Mouse (Mus musculus) T-helper 2 cell (primary cell): ENCODE results near the gene Zfp57.

Experiments
- in situ Hi-C: fragments of 300-600 bp; cut with MboI, MseI; formaldehyde crosslinking; loops from one replicate; pipeline ENCODE4 v1.15.1; 2025; ENCODE audit warnings: high pct_unique_total_duplicates

Zfp57 gene

DNA sequence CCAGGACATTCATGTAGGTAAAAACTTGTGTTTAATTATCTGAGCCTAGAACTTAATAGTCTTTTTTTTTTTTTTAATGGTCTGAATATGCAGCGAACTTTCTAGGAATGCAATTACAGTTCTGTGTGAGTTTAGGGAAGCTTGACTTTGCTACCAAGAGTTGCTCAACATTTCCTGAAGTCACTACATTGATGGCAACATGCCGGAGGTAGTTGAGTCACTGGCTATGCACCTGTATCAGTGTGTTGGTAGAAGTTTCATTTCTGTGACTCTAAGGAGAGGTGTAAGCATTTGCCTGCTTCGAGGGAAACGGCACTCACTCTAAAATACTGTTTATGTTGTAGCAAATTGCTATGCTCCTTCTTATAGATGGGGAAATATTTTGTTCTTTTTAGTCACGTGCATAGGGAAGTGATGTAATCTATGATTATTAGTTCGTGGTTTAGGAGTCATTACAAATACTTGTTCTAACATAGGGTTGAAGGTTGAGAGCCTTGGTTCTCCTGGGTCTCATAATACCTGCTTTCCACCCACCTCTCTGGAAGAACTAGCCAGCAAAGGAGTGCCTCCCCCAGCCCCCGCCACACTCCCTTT lies 43.8 kb downstream of the Zfp57 start:
- in situ Hi-C loops: no loop called here

DNA sequence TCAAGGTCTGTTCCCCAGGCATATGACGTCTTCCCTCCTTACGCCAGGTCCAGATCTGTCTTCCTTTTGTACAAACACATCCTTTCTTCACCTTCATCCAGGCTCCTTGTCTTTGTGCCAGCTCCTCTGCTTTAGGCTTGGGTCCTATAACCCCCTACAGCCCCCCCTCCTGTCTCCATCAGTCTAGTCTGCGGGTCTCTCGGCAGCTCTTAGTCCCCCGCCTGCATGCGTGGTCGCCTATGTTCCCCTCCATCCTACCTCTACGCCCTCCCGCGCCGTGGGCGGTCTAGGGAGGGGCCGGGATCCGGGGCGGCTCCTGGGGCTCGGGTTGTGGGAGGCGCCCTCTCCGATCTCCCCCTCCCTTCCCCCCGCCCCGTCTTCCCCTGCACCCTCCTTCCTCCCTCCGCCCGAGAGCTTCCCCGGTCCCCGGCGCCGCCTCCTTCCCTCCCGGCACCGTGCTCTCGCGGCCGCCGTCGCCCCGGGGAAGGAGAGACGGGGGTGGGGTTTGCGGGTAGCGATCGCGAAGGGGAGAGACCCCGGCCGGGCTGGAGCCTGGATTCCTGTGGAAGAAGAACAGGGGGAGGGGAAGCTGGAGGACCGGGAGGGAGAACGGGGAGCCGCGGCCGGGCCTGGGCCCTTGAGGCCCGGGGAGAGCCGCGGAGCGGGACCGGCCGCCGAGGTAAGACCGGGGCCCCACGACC lies 44.8 kb downstream of the Zfp57 start, which contains the start of gene Gabbr1:
Gene Gabbr1, plus strand, starts transcription at position 356 of the 701 bp plus-strand sequence.
- in situ Hi-C loops: no loop called here

DNA sequence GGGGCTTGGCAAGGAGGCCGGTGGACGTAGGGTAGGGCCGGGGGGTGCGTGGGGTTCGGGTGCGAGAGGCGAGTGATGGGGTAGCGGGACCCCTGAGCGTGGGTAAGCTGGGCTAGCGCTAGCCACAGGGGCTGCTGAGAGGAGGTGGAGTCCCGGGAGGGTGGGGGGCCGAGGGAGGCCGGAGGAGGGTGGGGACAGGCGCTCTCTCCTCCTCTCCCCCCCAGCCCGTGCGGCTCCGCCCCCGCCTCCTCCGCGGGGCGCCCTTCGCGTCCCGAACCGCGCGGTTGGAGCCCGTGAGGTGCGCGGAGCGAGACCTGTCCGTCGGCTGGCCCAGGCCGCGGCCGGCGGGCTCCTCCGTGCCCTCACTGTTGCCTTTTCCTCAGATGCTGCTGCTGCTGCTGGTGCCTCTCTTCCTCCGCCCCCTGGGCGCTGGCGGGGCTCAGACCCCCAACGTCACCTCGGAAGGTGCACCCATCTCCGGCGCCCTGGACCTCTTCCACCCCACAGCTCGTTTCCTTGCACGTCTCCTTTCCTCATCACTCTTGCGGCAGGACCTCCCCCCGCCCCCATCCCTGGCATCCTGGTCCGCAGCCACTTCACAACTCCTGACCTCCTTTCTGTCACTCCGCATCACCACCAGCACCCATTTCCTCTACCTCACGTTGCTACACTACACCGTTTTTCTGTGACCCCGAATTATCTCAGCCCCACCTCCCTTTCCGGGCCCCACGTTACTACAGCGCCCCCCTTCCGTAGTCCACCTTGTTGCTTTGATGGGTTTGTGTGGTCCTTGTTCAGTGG lies 45.5 kb downstream of the Zfp57 start:
- in situ Hi-C loops: no loop called here

DNA sequence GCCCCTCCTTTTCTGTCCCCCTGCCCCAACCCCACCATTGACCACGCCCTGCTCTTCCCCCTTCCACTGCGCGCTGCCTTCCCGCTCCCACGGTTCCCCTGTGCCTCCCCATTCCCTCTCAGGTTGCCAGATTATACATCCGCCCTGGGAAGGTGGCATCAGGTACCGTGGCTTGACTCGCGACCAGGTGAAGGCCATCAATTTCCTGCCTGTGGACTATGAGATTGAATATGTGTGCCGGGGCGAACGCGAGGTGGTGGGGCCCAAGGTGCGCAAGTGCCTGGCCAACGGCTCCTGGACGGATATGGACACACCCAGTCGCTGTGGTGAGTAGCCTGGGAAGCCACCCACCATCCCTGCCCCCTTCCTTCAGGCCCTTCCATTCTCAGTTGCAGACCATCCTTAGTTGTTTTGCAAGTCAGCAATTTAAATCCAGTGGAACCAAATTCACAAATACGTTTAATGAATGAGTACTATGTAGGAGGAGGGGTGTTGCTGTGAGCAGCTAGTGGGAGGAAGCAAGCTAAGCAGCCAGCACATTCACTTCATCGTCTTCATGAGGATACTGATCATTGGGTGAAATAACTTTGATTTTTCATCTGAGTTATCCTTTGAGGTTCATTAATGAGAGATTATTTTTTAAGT lies 46.5 kb downstream of the Zfp57 start:
- in situ Hi-C loops: no loop called here

DNA sequence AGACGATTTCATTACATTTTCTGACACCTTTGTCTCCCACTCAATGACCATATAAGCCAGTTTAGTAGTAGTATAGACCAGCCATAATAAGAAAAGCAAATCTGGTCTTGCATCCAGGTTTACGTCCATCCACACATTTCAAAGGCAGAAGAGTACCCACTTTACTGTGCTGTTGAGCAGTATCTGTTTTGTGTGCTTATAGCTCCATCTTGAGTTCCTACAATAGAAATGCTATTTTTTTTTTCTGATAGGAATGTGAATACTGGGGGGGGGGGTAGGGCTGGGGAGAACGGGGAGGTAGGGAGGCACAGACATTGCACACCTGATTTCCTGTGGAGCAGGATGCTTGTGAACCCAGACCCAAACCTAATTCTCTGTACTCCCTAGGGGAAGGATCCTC lies 47.0 kb downstream of the Zfp57 start:
- in situ Hi-C loops: no loop called here

DNA sequence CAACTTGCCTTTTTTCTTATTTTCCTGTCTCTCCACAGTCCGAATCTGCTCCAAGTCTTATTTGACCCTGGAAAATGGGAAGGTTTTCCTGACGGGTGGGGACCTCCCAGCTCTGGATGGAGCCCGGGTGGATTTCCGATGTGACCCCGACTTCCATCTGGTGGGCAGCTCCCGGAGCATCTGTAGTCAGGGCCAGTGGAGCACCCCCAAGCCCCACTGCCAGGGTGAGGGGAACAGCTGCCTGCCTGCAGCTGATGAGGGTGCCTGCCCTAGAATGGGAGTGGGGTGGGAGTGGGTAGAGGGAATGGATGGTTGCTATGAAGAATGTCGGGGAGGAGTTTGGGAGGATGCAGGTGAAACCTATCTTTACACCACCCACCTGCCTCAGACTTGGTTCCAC lies 47.4 kb downstream of the Zfp57 start:
- in situ Hi-C loops: no loop called here

DNA sequence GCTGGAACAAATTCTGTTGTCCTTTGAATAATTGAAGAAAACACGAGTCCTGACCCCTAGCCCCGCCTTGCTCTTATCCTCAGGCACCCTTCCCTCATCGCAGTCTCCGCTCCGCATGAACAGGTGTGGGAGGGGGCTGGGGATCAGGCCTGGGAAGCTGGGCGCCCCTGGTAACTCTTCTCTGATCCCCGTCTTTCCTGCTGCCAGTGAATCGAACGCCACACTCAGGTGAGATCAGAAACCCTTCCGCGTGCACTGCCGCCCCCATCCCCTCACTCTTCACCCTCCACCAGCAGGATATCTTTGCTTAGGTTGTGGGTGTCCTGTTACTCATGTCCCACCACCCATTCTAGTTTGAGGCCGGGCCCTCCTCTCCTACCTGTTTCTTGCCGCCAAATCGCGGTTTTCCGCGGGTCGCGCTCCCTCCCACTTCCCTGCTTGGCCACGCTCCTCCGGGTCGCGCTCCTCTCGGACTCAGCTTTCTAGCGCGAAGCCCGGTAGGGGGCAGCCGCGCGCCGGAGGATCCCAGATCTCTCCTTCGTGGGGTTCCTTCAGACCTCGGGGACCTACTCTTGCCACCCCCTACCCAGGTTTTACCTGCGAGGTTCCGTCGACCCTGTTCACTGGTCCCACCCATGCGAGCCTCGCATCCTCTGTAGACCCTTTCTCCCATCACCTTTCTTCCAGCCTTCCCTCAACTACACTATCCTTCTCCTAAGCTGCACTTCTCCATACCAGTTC lies 48.8 kb downstream of the Zfp57 start:
- in situ Hi-C loops: loop anchor here (5.0 kb wide), 1 partner anchor 157 kb away; the partner anchor contains the start of gene Trim40

DNA sequence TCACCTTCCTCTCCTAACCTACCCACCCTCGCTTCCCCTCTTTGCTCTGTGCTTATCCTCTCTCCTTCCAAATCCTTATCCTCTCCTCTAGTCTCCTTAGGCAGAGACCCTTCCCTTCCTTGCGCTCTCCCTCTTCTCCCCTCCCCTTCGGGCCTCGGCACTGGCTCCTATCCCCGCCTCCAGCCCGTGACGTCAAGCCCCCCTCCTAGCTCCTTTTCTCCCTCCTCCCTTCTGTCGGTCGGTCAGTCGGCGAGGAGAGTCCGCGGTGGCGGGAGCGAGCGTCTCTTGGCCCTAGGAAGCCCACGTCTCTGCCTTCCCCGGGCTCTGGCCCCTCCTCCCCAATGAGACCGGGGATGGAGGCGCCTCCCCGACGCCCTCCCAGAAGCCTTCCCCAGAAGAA lies 49.4 kb downstream of the Zfp57 start:
- in situ Hi-C loops: loop anchor here (5.0 kb wide), 1 partner anchor 158 kb away; the partner anchor contains the start of gene Trim40

DNA sequence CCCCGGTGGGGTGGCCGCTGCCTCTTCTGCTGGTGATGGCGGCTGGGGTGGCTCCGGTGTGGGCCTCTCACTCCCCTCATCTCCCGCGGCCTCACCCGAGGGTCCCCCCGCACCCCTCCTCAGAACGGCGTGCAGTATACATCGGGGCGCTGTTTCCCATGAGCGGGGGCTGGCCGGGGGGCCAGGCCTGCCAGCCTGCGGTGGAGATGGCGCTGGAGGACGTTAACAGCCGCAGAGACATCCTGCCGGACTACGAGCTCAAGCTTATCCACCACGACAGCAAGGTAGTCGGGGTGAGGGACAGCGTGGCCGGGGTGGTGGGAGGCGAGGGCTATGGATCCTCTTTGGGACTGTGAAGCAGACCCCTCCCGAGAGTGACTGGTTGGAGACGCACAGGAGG lies 49.9 kb downstream of the Zfp57 start:
- in situ Hi-C loops: loop anchor here (5.0 kb wide), 1 partner anchor 159 kb away; the partner anchor contains the start of gene Trim40

DNA sequence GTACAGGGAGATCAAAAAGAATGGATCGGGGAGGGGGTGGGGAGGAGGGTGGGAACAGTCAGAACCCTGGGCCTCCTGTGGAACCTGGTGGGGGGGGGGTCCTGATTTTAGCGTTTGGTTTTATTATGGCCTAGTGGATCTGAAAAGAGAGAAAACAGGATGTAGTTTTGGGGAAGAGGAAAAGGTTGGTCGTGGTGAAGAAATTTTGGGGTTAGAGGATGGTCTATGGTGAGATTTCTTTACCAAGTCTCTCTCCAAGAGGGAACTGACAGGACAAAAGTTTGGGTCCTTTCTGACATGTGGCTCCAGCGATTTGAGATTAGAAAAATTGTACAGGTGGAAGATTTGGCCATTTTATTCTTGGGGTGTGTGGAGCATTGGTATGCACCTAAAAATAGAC lies 50.8 kb downstream of the Zfp57 start:
- in situ Hi-C loops: loop anchor here (5.0 kb wide), 1 partner anchor 159 kb away; the partner anchor contains the start of gene Trim40

DNA sequence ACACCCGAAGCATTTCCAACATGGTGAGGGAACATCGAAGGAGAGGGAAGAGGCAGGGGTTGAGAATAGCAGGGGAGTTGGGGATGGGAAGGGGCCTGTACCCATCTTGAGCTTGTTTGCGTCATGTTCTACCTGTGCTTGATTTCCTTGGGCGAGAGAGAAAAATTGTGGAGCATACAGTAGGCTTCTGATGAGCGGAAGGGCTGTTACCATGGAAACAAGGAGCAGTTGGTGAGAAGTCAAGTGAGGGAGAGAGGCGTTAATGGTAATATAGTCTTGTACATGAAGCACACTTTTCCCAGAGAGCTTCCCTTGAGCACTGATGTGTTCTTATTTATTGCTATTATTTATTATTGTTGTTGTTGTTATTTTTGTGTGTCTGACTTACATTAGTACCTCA lies 56.0 kb downstream of the Zfp57 start:
- in situ Hi-C loops: no loop called here
